Mouse (Mus musculus): ENCODE measurements around the gene Mrpl33. TPM values are rescaled to one million over a fixed set of nuclear protein-coding genes. Genes with fewer than 3 reads are reported as not detected.

Mrpl33 gene
- polyA plus RNA-seq, 1 experiment from 2014 or later = 323 TPM

DNA sequence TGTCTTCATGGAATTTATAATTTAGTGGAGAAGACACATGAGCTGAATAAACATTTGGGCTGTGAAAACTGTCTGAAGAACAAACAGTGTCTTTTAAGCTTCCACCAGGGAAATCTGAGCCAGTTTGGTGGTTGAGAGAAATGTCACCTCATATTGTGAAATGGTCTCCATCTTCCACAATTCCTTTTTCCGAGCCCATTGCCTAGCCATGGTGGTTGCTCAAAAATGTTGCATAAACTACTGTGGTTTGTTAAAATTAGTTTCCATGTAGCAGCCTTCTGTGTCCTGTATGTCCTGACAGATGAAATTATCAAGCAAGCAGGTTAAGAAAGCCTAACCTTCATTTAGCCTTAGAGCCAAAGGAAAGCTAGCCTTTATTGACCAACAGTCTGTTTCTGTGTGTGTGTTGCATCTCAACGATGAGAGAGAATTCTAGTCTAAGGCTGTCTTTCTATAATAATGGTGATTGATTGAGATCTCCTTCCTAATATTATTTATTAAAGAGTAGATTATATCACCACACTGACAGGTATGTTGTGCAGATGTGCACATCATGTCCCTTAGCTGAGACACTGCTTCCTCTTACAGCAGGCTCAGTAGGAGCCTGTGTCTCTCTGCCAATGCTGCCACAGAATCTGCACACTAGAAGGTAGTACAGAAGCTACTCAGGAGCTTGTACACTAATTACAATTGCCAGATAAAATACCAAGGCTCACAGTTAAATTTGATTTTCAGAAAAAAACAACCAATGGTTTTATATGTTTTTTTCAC, 54.0 kb downstream of the Mrpl33 start:
- Histone ChIP-seq H3K4me2 (no peak overlapping the region), H3K27me3 (ENCODE audit: control insufficient read depth, insufficient read depth, low read length) (no peaks in the 10 kb centered on the region), H3K27ac (ENCODE audit: low read depth, low read length) (no peak overlapping the region), H3K36me3 (ENCODE audit: control insufficient read depth, insufficient read depth, low read length) (no peaks in the 10 kb centered on the region), H3K9ac (ENCODE audit: low read depth, low read length) (no peak overlapping the region), H3K9me3 (replicated peaks; ENCODE audit: control insufficient read depth, low read length) (no peaks in the 10 kb centered on the region), H3K4me1 (ENCODE audit: control insufficient read depth, insufficient read depth, low read length) (no peaks in the 10 kb centered on the region), H3K4me3 (ENCODE audit: low read depth, low read length) (no peak overlapping the region)
- no peak for ATAC-seq (replicated peaks; ENCODE audit: insufficient number of reproducible peaks, low FRiP score, low TSS enrichment)
- 90% methylated on average over 2 of the region's 2 CpGs for WGBS (ENCODE audit: insufficient replicate concordance)

DNA sequence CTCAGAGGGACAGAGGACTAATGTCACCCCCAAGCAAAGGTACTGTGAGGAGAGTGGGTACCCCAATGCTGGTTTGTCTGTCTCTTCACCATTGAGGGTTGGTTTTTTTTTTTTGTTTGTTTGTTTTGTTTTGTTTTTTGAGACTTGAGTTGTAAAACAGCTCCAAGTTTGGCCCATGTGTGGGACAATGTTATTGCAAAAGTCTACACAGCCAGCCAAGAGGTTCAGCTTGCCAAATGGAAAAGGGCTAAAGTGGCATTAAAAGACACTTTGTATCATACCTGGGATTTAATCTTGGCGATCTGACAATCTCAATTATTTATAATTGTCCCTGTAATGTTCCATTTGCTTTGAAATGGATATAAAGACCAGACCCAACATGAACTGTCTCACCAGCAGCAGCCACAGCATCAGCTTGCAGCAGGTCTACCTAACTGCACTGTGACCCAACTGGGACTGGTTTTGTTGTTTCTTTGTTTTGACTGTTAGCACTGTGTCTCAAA, 59.0 kb downstream of the Mrpl33 start:
- 78% methylated on average over 1 of the region's 1 CpGs for WGBS (ENCODE audit: insufficient replicate concordance)
- no peaks in the 10 kb centered on the region for H3K36me3 ChIP-seq (ENCODE audit: control insufficient read depth, insufficient read depth, low read length)
- H3K27ac ChIP-seq (ENCODE audit: low read depth, low read length) = no peak overlapping the region
- no peaks in the 10 kb centered on the region for H3K9me3 ChIP-seq (replicated peaks; ENCODE audit: control insufficient read depth, low read length)
- no peak overlapping the region for H3K9ac ChIP-seq (ENCODE audit: low read depth, low read length)
- no peak overlapping the region for H3K4me2 ChIP-seq
- no peak overlapping the region for H3K4me3 ChIP-seq (ENCODE audit: low read depth, low read length)
- ATAC-seq (replicated peaks; ENCODE audit: insufficient number of reproducible peaks, low FRiP score, low TSS enrichment) = no peak
- H3K27me3 ChIP-seq (ENCODE audit: control insufficient read depth, insufficient read depth, low read length) = no peaks in the 10 kb centered on the region
- no peaks in the 10 kb centered on the region for H3K4me1 ChIP-seq (ENCODE audit: control insufficient read depth, insufficient read depth, low read length)

DNA sequence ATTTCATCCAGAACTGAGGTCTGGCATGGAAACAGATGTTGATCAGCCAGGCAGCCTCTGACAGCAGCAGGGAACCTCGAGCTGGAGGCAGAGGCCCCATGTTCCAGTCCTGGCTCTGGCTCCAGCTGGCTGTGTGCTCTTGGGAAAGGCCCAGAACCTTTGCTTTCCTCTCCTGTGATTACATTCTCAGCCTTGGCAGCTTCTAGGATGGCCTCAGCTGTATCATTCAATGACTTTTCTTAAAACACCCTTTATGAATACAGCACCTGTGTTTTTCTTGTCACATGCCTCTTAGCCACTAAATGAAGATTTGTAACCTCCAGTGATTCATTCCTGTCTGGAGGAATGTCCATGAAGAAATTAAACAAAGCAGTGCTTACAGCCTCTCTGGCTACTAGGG, 69.4 kb downstream of the Mrpl33 start:
- Histone ChIP-seq H3K4me1 (ENCODE audit: control insufficient read depth, insufficient read depth, low read length) (peaks cover 6% of the 10 kb centered on the region; the same call in 1 of the 2 replicates), H3K27me3 (ENCODE audit: control insufficient read depth, insufficient read depth, low read length) (no peaks in the 10 kb centered on the region), H3K27ac (ENCODE audit: low read depth, low read length) (no peak overlapping the region), H3K4me3 (ENCODE audit: low read depth, low read length) (no peak overlapping the region), H3K9me3 (replicated peaks; ENCODE audit: control insufficient read depth, low read length) (no peaks in the 10 kb centered on the region), H3K9ac (ENCODE audit: low read depth, low read length) (no peak overlapping the region), H3K4me2 (no peak overlapping the region), H3K36me3 (ENCODE audit: control insufficient read depth, insufficient read depth, low read length) (no peaks in the 10 kb centered on the region)
- ATAC-seq (replicated peaks; ENCODE audit: insufficient number of reproducible peaks, low FRiP score, low TSS enrichment) = no peak
- WGBS (ENCODE audit: insufficient replicate concordance) = 40% methylated on average over 1 of the region's 1 CpGs

DNA sequence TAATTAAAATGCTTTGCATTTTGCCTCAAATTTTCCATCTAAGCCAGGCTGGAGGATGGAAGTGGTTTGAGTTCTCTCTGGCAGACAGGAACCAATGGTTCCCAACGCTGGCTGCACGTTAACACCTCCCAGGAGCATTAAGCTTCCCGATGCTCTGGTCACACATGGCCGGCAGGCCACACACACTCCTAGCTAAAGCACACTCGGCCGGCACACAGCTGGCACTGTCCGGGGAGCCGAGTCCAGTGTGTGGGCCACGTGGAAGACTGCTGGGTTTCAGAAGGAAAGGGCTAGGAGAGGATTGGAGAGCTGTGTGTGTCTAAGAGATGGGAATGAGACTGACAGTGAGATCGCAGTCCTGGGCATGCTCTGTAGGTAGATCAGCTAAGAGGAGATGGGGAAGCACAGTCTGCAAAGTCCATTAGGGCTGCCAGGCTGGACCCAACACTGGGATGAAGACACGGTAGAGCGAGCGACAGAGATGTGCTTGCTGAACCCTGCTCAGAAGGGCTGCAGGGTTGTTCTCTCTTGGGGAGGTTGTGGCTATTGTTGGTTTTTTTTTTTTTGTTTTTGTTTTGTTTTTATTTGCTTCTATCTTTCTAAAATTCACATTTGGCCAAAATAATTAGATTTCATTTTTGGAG, 71.7 kb downstream of the Mrpl33 start:
- Histone ChIP-seq H3K36me3 (ENCODE audit: control insufficient read depth, insufficient read depth, low read length) (no peaks in the 10 kb centered on the region), H3K27me3 (ENCODE audit: control insufficient read depth, insufficient read depth, low read length) (no peaks in the 10 kb centered on the region), H3K9me3 (replicated peaks; ENCODE audit: control insufficient read depth, low read length) (no peaks in the 10 kb centered on the region), H3K9ac (ENCODE audit: low read depth, low read length) (no peak overlapping the region), H3K27ac (ENCODE audit: low read depth, low read length) (no peak overlapping the region), H3K4me1 (ENCODE audit: control insufficient read depth, insufficient read depth, low read length) (peaks cover 6% of the 10 kb centered on the region; the same call in 1 of the 2 replicates), H3K4me3 (ENCODE audit: low read depth, low read length) (no peak overlapping the region), H3K4me2 (no peak overlapping the region)
- 78% methylated on average over 13 of the region's 13 CpGs for WGBS (ENCODE audit: insufficient replicate concordance)
- no peak for ATAC-seq (replicated peaks; ENCODE audit: insufficient number of reproducible peaks, low FRiP score, low TSS enrichment)

DNA sequence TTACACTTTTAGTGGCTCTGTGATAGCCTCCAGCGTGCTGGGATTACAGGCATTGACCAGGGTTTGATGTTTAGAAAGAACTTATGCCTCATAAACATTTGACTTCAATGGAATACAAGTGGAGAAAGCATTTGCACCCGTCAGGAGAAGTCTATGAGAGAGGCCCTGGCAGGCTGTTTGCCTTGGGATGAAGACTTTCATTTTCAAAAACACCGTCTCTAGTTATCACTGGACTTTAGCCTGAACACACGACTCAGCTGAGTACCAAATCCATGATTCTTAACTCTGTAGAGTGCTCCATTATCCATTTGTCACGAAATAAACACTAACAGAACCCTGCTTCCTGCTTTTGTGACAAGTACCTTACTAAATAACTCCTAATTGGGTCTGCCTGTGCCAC, 73.2 kb downstream of the Mrpl33 start:
- Histone ChIP-seq H3K4me1 (ENCODE audit: control insufficient read depth, insufficient read depth, low read length) (peaks cover 6% of the 10 kb centered on the region; the same call in 1 of the 2 replicates), H3K4me3 (ENCODE audit: low read depth, low read length) (no peak overlapping the region), H3K27me3 (ENCODE audit: control insufficient read depth, insufficient read depth, low read length) (no peaks in the 10 kb centered on the region), H3K9ac (ENCODE audit: low read depth, low read length) (no peak overlapping the region), H3K9me3 (replicated peaks; ENCODE audit: control insufficient read depth, low read length) (no peaks in the 10 kb centered on the region), H3K27ac (ENCODE audit: low read depth, low read length) (no peak overlapping the region), H3K36me3 (ENCODE audit: control insufficient read depth, insufficient read depth, low read length) (no peaks in the 10 kb centered on the region), H3K4me2 (no peak overlapping the region)
- WGBS (ENCODE audit: insufficient replicate concordance) = 57% methylated on average over 5 of the region's 5 CpGs
- no peak for ATAC-seq (replicated peaks; ENCODE audit: insufficient number of reproducible peaks, low FRiP score, low TSS enrichment)

DNA sequence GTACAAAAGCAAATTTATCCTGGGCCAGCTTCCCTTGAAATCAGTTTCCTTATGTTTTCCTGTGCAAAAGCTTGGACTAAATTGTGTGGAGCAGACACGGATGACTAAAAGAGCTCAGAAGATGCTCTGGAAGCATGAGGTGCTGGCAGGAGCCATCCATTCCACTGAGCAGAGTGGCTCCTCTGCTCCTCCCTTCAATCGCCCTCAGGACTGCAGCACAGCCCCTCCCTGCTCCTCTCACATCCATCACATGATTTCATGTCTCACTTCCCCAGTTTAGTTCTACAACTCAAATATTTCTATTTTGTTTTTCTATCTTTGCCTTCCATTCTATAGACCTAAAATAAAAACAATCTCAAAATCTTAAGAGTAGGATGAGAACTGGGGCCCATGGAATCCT, 74.4 kb downstream of the Mrpl33 start:
- no peaks in the 10 kb centered on the region for H3K36me3 ChIP-seq (ENCODE audit: control insufficient read depth, insufficient read depth, low read length)
- no peak overlapping the region for H3K4me2 ChIP-seq
- no peaks in the 10 kb centered on the region for H3K27me3 ChIP-seq (ENCODE audit: control insufficient read depth, insufficient read depth, low read length)
- H3K9ac ChIP-seq (ENCODE audit: low read depth, low read length) = no peak overlapping the region
- 74% methylated on average over 2 of the region's 2 CpGs for WGBS (ENCODE audit: insufficient replicate concordance)
- H3K27ac ChIP-seq (ENCODE audit: low read depth, low read length) = no peak overlapping the region
- H3K4me3 ChIP-seq (ENCODE audit: low read depth, low read length) = no peak overlapping the region
- no peak for ATAC-seq (replicated peaks; ENCODE audit: insufficient number of reproducible peaks, low FRiP score, low TSS enrichment)
- no peaks in the 10 kb centered on the region for H3K9me3 ChIP-seq (replicated peaks; ENCODE audit: control insufficient read depth, low read length)
- peaks cover 6% of the 10 kb centered on the region; the same call in 1 of the 2 replicates for H3K4me1 ChIP-seq (ENCODE audit: control insufficient read depth, insufficient read depth, low read length)

DNA sequence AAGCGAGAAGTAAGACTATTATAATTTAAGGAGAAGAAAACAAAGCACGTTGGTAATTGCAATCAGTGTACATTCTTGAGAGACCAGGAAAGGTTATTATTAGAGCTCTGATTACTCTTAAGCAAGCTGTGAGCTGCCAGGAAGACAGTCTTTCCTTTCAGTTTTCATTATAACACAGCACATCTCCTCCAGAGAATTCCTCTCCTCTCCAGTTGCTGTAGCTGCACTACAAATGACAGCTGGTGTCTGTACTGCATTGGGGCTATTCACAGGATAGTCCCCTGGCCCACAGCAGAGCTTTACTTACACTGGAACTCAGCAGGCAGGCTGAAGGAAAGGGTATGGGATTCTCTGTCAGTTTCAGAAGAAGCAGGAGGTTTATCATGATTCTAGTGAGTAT, 76.7 kb downstream of the Mrpl33 start:
- WGBS (ENCODE audit: insufficient replicate concordance) = 68% methylated on average over 2 of the region's 2 CpGs
- H3K4me3 ChIP-seq (ENCODE audit: low read depth, low read length) = no peak overlapping the region
- no peak for ATAC-seq (replicated peaks; ENCODE audit: insufficient number of reproducible peaks, low FRiP score, low TSS enrichment)
- no peaks in the 10 kb centered on the region for H3K27me3 ChIP-seq (ENCODE audit: control insufficient read depth, insufficient read depth, low read length)
- no peaks in the 10 kb centered on the region for H3K9me3 ChIP-seq (replicated peaks; ENCODE audit: control insufficient read depth, low read length)
- no peaks in the 10 kb centered on the region for H3K36me3 ChIP-seq (ENCODE audit: control insufficient read depth, insufficient read depth, low read length)
- no peak overlapping the region for H3K9ac ChIP-seq (ENCODE audit: low read depth, low read length)
- H3K27ac ChIP-seq (ENCODE audit: low read depth, low read length) = no peak overlapping the region
- peaks cover 6% of the 10 kb centered on the region; the same call in 1 of the 2 replicates for H3K4me1 ChIP-seq (ENCODE audit: control insufficient read depth, insufficient read depth, low read length)
- H3K4me2 ChIP-seq = no peak overlapping the region

DNA sequence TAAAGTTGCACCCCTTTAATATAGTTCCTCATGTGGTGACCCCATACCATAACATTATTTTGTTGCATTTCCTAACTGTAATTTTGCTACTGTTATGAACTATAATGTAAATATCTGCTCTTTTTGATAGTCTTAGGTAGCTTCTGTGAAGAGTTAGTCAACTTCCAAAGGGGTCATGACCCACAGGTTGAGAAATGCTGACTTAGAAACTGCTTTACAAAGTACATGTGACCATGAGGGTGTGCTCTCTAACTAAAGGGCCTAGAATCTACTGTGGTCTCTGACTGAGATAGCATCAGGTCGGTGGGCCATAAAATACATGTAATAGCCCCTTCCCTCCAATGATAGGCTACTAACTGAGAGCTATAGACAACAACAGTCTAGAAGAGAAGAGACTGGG, 81.3 kb downstream of the Mrpl33 start:
- ATAC-seq (replicated peaks; ENCODE audit: insufficient number of reproducible peaks, low FRiP score, low TSS enrichment) = no peak
- Histone ChIP-seq H3K4me2 (no peak overlapping the region), H3K36me3 (ENCODE audit: control insufficient read depth, insufficient read depth, low read length) (no peaks in the 10 kb centered on the region), H3K4me1 (ENCODE audit: control insufficient read depth, insufficient read depth, low read length) (no peaks in the 10 kb centered on the region), H3K27ac (ENCODE audit: low read depth, low read length) (no peak overlapping the region), H3K4me3 (ENCODE audit: low read depth, low read length) (no peak overlapping the region), H3K9ac (ENCODE audit: low read depth, low read length) (no peak overlapping the region), H3K27me3 (ENCODE audit: control insufficient read depth, insufficient read depth, low read length) (no peaks in the 10 kb centered on the region), H3K9me3 (replicated peaks; ENCODE audit: control insufficient read depth, low read length) (no peaks in the 10 kb centered on the region)
- WGBS (ENCODE audit: insufficient replicate concordance) = 86% methylated on average over 1 of the region's 1 CpGs
